Mouse (Mus musculus) neural tube, embryonic 14.5 days (tissue): ENCODE data around the gene 9430097D07Rik. TPM values are rescaled to one million over a fixed set of nuclear protein-coding genes. Genes with fewer than 3 reads are reported as not detected.

ENCODE experiments used
- ATAC-seq: fragments of 200-750 bp; cut with Nextera tagmentation; 2 replicates; pipeline ENCODE4 v1.8.0; 2017; ENCODE audit warnings: low read depth, mild to moderate bottlenecking, moderate TSS enrichment, moderate library complexity
- H3K27ac ChIP-seq: fragments of 300-500 bp; sonication (generic); 2 replicates; pipeline ENCODE4 v1.5.1; 2014; ENCODE audit warnings: low read depth, mild to moderate bottlenecking, control low read depth, low read length, moderate library complexity, mixed read lengths
- H3K27me3 ChIP-seq: fragments of 300-500 bp; sonication (generic); 2 replicates; pipeline ENCODE4 v1.6.1; 2014; ENCODE audit warnings: low read length; ENCODE audit not compliant: control insufficient read depth, insufficient read depth
- H3K36me3 ChIP-seq: fragments of 300-500 bp; sonication (generic); 2 replicates; pipeline ENCODE4 v1.6.1; 2014; ENCODE audit warnings: low read length, mixed read lengths; ENCODE audit not compliant: control insufficient read depth, insufficient read depth
- H3K4me1 ChIP-seq: fragments of 300-500 bp; sonication (generic); 2 replicates; pipeline ENCODE4 v1.6.1; 2014; ENCODE audit warnings: low read length; ENCODE audit not compliant: control insufficient read depth, insufficient read depth
- H3K4me2 ChIP-seq: fragments of 300-500 bp; sonication (generic); 2 replicates; pipeline ENCODE4 v1.6.1; 2014; ENCODE audit warnings: mild to moderate bottlenecking, low read depth, low read length, control low read depth
- H3K4me3 ChIP-seq: fragments of 300-500 bp; sonication (generic); 2 replicates; pipeline ENCODE4 v1.5.1; 2014; ENCODE audit warnings: low read depth, low read length, control low read depth, mixed read lengths
- H3K9ac ChIP-seq: fragments of 300-500 bp; sonication (generic); replicated peaks from 2 replicates; pipeline ENCODE4 v1.6.1; 2014; ENCODE audit warnings: low read depth, mild to moderate bottlenecking, control low read depth, low read length, mixed read lengths
- H3K9me3 ChIP-seq: fragments of 300-500 bp; sonication (generic); 2 replicates; pipeline ENCODE4 v1.6.1; 2016; ENCODE audit warnings: low read length; ENCODE audit not compliant: control insufficient read depth
- WGBS: fragments of 180-500 bp; shearing (Covaris S2); extraction: QIAGEN DNeasy Blood & Tissue Kit; methylation state at CpG from one replicate; pipeline ENCODE4 v1.1.7; 2014; 5-methylcytosine and 5-hydroxymethylcytosine counted together
- polyA plus RNA-seq: library from polyadenylated mRNA; unstranded; fragments of >200 nt; fragmentation: Nextera tagmentation; extraction: Ambion mirVana; gene quantifications from 2 replicates; pipeline ENCODE4 v1.2.1, GENCODE M21; 2014

The 9430097D07Rik gene
- polyA plus RNA-seq, 1 experiment from 2014 or later: 1.2 TPM

GRCm38 (mm10) chr2:32610610-32611229 is 35.2 kb upstream of the 9430097D07Rik start:
- no peak overlapping the region for H3K9ac ChIP-seq
- H3K4me3 ChIP-seq: 0 out of 2 replicates have a peak overlapping the region, but pooled peaks have one; percentile 6
- H3K27me3 ChIP-seq: no peaks in the 10 kb centered on the region
- WGBS: 18% methylated on average over 23 of the region's 23 CpGs
- H3K4me2 ChIP-seq: peak overlapping the region; percentile 29; the same call in 1 of the 2 replicates
- no peaks in the 10 kb centered on the region for H3K36me3 ChIP-seq
- no peaks in the 10 kb centered on the region for H3K9me3 ChIP-seq
- peaks cover 10% of the 10 kb centered on the region for H3K4me1 ChIP-seq
- ATAC-seq: no peak
- H3K27ac ChIP-seq: no peak overlapping the region

- Histone ChIP-seq H3K27me3 (no peaks in the 10 kb centered on the region), H3K9me3 (no peaks in the 10 kb centered on the region), H3K27ac (no peak overlapping the region), H3K9ac (0 out of 2 replicates have a peak overlapping the region, but pooled peaks have one; percentile 8), H3K36me3 (no peaks in the 10 kb centered on the region), H3K4me2 (peak overlapping the region; percentile 85), H3K4me3 (no peak overlapping the region; the same call in 1 of the 2 replicates), H3K4me1 (peaks cover 10% of the 10 kb centered on the region)
- 36% methylated on average over 18 of the region's 18 CpGs for WGBS
- no peak for ATAC-seq
Measured at GRCm38 (mm10) chr2:32608778-32609435, 33.4 kb upstream of the 9430097D07Rik start.

DNA sequence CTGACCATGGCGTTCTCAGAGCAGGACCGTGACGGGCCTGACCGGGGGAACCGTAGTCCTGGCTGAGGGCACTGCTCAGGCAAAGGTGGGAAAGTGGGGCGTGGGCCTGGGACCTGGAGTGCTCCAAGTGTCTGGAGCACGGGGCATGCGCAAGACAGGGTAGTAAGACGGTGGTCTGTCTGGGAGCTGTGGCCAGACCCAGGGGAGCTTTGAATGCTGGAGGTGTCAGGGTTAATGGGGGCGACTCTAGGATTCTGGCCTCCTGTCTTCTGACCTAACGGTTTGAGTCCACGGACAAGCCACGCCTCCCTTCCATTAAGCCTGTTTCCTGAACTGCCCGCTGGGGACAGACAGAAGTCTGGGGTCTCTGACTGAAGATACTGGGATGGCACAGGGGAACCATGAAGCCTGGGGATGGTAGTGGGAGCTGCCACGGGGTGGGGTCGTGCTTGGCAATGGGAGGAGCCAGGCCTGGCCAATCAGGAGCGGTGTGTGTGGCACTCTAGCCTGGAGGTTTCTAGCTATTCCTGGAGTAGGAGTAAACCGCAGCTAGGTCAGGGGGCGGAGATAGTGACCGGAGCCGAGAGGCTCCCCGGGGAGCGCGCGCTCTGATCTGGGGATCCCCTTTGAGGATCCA is 32.8 kb upstream of the 9430097D07Rik start:
- ATAC-seq: peak; percentile 32; the same call in 1 of the 2 replicates
- 0 out of 2 replicates have a peak overlapping the region, but pooled peaks have one; percentile 8 for H3K9ac ChIP-seq
- no peaks in the 10 kb centered on the region for H3K27me3 ChIP-seq
- H3K4me1 ChIP-seq: peaks cover 10% of the 10 kb centered on the region
- H3K4me3 ChIP-seq: peak overlapping the region; percentile 14; the same call in 1 of the 2 replicates
- no peak overlapping the region for H3K27ac ChIP-seq
- 7% methylated on average over 25 of the region's 25 CpGs for WGBS
- H3K36me3 ChIP-seq: no peaks in the 10 kb centered on the region
- H3K9me3 ChIP-seq: no peaks in the 10 kb centered on the region
- H3K4me2 ChIP-seq: peak overlapping the region; percentile 85

GRCm38 (mm10) chr2:32607262-32607947 is 31.9 kb upstream of the 9430097D07Rik start:
- H3K4me1 ChIP-seq: peaks cover 10% of the 10 kb centered on the region
- H3K4me3 ChIP-seq: peak overlapping the region; percentile 65
- H3K9me3 ChIP-seq: no peaks in the 10 kb centered on the region
- H3K4me2 ChIP-seq: peak overlapping the region; percentile 85
- no peaks in the 10 kb centered on the region for H3K36me3 ChIP-seq
- 7% methylated on average over 32 of the region's 34 CpGs for WGBS
- no peak overlapping the region for H3K27ac ChIP-seq
- ATAC-seq: peak; percentile 36
- peak overlapping the region; percentile 71 for H3K9ac ChIP-seq
- H3K27me3 ChIP-seq: no peaks in the 10 kb centered on the region

GRCm38 (mm10) chr2:32606161-32607142 is 31.0 kb upstream of the 9430097D07Rik start:
- Histone ChIP-seq H3K27me3 (no peaks in the 10 kb centered on the region), H3K9ac (peak overlapping the region; percentile 71), H3K4me1 (peaks cover 10% of the 10 kb centered on the region), H3K4me3 (peak overlapping the region; percentile 65), H3K27ac (no peak overlapping the region), H3K36me3 (no peaks in the 10 kb centered on the region), H3K9me3 (no peaks in the 10 kb centered on the region), H3K4me2 (peak overlapping the region; percentile 85)
- WGBS: 11% methylated on average over 54 of the region's 55 CpGs
- ATAC-seq: peak; percentile 80

DNA sequence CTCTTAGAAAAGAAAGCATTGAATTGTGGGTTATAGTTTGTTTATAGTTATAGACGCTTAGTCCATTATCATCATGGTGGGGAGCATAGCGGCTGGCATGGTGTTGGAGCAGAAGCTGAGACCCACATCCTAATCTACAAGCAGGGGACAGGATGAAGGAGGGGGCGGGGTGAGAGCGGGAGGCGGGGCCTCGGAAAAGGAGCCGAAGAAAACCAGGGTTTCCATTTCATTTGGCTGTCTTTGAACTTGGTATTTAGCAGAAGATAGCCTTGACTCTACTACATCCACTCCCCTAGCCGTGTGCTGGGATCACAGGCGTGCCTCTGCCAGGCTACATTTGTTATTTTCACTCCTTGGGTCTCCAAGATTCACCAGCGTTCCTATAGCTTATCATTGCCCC is 29.1 kb upstream of the 9430097D07Rik start:
- H3K36me3 ChIP-seq: no peaks in the 10 kb centered on the region
- no peak for ATAC-seq
- H3K27me3 ChIP-seq: no peaks in the 10 kb centered on the region
- H3K4me2 ChIP-seq: no peak overlapping the region
- H3K4me1 ChIP-seq: peaks cover 10% of the 10 kb centered on the region
- no peak overlapping the region for H3K9ac ChIP-seq
- H3K27ac ChIP-seq: no peak overlapping the region
- no peak overlapping the region for H3K4me3 ChIP-seq
- 52% methylated on average over 10 of the region's 10 CpGs for WGBS
- no peaks in the 10 kb centered on the region for H3K9me3 ChIP-seq

DNA sequence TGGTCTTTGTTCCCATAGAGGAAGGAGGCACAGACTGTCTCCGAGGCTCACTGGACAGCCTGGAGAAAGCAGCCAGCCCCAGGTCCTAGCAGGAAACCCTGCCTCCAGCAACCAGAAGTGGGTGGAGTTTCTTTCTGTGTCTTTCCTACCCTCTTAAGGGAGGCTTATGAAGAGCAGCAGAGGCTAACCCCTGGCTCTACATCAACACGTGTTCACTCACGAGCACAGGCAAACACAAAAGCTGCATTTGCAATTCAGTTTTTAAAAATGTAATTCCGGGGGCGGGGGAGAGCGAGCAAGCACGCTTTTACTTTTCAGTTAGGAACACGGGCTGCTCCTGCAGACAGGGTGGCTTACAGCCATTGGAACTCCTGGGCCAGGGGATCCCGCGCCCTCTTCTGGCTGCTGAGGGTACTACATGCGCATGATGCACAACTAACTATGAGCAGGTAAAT is 27.1 kb upstream of the 9430097D07Rik start:
- Histone ChIP-seq H3K27me3 (no peaks in the 10 kb centered on the region), H3K27ac (no peak overlapping the region), H3K9me3 (no peaks in the 10 kb centered on the region), H3K4me2 (peak overlapping the region; percentile 30; the same call in 1 of the 2 replicates), H3K36me3 (no peaks in the 10 kb centered on the region), H3K4me3 (no peak overlapping the region), H3K4me1 (peaks cover 4% of the 10 kb centered on the region), H3K9ac (no peak overlapping the region)
- ATAC-seq: no peak
- WGBS: 0% methylated on average over 11 of the region's 11 CpGs
